Mouse (Mus musculus): ENCODE data around the gene Gm9857.

Gm9857 gene

DNA sequence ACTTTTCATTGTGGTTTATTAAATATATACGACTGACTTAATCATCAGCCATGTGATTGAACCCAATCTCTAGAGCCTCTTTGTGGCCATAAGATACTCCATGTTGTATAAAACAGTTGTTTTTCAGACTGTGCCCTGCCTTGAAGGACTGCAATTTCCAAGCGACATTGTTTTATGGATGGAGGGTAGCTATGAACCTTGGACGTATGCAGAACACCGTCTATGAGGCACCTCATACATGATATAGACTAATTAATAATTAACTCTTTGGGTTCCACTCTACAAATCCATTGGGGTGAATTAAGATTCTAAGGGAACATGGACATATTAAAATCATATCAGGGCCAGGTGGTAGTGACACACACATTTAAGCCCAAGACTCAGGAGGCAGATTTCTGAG, 14.6 kb downstream of the Gm9857 start:
- no peak for DNase-seq (ENCODE audit: low spot score in 2 of 2)

DNA sequence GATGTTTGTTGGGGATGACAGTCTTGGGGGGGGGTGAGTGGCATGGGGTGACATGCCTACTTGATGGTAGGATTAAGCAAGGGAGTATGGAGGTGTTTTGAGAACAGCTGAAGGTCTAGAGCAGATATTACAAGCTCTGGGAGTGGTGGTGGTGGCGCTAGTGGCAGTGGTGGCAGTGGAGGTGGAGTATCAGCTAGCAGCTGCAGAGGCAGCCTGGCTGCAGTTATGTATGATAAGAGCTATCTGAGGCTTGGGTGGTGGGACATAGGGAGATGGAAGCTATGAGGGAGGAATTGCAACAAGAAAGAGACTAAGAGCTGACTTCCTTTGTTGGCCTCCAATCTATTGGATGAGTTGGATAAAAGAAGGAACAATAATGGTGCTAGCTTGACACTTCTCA, 18.4 kb downstream of the Gm9857 start:
- no peak for DNase-seq (ENCODE audit: low spot score in 2 of 2)

DNA sequence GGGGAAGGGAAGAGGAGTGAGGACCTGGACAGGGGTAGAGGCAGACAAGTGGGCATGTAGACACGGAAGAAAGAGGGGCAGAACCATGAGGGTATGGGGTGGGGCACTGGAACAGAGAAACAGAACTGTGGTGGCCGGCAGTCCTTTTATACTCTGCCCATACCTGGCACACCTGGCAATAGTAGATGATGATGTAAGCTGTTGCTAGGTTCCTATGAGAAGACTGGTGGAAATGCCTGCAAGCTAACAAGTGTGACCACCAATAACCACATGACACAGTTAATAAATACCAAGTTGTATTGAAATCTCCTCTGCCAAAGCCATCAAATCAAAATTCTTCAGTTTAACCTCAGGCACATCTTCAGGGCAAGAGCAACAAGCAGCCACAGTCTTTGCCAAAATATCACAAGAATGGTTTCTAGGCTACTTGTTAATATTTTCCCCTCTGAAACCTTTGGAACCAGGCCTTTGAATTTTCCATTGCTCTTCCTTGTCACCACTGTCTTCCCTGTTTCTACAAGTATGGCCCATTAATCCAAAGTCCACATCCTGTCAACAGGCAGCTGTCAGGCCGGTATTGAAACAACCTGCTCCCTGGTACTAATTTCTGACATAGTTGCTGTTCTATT, 19.7 kb downstream of the Gm9857 start:
- DNase-seq (ENCODE audit: low spot score in 2 of 2): no peak

DNA sequence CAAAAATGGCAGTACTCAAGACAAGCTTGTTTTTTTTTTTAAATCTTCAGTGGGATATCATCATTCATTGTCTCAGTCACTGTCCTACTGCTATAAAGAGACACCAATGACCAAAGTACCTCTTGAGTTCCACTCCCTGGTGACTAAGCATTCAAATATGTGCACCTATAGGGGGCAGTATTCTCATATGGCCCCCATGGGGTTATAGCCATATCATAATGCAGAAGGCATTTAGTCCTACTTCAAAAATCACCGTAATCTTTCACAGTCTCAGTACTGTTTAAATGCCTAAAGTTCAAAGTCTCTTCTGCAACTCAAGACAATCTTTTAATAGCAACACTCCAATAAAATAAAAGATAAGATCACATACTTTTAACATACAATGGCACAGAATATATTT, 21.4 kb downstream of the Gm9857 start:
- peak in 1 of 2 experiments; percentile 32 for DNase-seq (ENCODE audit: low spot score in 2 of 2)

DNA sequence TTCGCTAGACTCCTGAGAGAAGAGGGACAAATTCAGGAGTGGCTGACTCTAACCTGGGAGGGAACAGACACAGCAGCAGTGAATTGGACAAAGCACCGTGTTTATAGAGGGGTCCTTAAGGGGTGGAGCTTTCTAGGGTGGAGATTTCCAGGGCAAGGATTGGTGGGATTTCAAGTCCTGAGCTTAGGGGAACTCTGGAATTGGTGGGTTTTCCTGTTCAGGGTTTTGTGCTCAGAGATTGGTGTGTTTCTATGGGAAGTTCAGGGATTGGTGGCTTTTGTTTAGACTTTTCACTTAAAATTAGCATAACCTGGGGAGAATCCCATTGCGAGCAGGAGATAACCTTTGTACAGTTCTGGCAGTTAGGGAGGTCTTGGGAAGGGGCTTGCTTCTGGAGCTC, 22.3 kb downstream of the Gm9857 start:
- DNase-seq (ENCODE audit: low spot score in 2 of 2): no peak

DNA sequence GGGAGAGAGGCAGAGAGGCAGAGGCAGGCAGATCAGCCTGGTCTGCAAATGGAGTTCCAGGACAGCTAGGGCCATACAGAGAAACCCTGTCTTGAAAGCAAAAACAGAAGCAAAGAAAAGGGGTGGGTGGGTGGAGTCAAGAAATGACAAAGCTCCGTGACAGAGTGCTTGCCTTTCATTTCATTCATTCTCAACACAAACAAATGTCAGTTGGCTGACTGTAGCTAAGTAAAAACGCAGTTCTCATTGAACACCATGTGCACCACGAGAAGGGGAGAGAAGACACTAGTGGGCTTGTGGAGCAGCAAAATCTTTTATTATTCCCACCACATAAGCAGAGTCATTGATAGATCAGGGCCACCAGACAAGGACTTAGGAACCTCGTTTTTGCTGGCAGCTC, 23.4 kb downstream of the Gm9857 start:
- DNase-seq (ENCODE audit: low spot score in 2 of 2): no peak

DNA sequence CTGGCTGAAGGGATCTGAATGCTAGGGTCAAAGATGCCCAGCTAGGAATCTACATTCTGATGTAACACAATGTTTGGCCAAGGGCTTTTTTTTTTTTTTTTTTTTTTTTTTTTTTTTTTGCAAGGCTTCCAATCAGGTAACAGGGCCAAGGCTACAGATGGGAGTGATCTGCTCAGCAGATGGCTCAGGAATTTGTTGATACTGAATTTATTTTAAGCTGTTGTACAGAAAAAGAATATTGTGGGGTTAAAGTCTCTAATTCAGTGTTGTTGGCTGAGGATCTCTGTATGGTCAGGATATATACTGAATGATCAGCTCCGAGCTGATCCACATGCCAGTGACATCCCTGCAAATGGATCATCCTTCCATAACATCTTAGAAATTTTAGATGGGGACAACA, 24.2 kb downstream of the Gm9857 start:
- DNase-seq (ENCODE audit: low spot score in 2 of 2): no peak

DNA sequence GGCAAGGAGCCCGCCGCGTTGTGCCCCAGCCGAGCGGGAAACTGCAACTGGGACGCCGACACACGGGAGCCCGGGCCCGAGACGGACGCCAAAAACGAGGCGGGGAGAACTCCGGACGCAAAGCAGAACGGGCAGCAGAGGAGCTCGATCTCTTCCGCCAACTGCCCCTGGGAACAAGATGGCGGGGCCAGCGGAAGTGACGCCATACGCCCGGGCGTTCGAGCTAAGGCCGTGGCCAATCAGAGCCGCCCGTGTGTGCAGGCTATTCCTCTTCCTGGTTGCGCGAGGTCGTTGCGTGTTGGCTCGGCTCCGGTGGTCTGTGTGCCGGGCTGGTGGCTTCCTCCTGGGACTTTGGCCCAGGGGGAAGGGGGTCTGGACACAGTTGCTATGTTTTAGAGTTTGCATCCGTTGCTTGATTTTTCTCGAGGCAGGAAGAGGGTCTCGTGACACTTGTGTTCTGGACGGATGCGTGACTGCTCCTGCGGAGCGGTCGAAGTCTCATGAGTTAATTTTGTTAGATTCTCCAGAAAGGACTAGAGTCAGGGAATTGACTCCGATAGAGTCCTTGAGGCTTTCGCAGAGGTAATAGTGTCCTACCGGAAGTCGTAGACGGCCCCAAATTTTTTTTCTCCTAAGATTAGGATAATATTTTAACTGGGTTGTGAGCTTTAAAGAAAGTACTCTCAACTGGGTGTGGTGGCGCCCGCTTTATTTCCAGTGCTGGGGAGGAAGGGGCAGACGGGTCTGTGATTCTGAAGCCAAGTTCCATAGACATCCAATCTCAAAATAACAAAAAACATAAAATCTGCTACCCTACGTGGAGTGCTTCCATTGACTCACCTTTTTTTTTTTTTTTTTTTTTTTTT, 28.5 kb downstream of the Gm9857 start, which contains the start of gene Prpf38b:
Gene Prpf38b (minus strand): TSS at position 180 of the 866 bp plus-strand sequence.
- peak; percentile 94 for DNase-seq (ENCODE audit: low spot score in 2 of 2)

DNA sequence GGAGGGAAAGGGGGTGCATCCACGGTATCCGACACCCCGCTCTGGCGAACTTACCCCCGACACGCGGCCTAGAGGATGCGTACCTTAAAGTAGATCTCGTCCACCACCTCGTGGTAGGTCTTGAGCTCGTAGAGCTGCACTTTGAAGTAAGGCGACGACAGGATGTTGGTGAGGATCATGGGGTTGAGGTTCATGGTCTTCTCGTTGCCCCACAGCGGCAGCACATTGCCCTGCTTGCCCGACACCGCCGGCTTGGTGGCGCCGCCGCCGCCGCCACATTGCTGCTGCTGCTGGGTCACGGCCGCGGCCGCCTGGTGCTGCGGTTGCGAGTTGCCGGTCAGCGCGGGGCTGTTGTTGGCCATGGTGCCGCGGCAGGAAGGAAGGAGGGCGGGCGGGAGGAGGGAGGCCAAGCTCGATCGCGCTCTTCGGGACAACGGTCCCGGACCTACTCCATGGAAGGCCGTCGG, 29.1 kb downstream of the Gm9857 start:
- peak; percentile 80 to 86 for DNase-seq (ENCODE audit: low spot score in 2 of 2)

DNA sequence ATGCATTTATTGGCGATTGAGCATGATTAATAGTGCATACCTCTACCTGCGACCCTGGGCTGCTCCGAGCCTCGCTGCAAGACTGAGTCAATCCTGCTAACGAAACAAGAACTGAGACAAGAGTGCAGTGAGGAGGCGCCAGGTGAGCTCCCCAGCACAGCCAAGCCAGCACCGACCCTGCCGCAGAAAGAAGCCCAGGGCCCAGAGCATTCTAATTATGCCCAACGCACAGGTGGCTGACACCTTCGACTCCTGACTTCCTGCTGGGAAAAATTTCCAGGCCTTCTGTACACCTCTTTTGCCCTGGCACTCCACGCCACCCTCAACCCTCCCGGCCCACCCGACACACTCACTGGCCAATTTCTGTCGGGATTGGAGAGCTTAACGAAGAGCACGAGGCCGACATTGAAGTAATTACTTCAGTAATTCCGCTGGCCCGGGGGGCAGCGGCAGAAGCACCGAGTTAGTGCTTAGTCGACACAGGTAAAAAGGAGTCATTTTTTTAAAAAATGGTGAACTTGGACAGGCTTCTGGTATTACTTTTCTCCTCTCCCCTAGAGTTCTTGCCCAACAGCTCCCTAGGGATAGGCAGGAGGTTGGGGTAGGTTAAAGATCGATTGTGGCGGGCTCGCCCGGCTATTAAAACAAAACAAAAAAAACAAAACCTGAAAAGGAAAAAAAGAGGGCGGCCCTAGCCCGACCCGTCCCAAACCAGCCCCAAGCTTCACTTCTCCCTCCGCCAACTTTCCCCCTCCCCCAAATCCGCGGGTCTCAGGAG, 29.8 kb downstream of the Gm9857 start:
- DNase-seq (ENCODE audit: low spot score in 2 of 2): peak; percentile 18

DNA sequence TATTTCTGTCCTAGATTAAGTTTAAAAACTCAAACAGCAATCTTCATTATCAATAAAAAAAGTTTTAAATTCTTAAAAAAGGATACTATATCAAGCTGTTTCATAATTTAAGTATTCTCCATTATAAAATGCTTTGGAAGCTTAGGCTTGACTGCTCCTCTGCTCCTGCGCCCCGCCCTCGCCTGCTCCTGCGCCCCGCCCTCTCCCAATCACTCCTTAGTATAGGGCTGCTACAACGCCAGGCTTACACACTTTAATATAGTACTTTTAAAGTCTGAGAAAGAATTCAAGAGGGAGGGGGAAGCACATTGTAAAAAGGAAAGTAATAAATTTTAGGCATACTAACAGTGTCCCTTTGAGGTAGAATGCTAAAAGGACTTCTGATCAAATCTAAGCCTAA, 37.3 kb downstream of the Gm9857 start:
- no peak for DNase-seq (ENCODE audit: low spot score in 2 of 2)

DNA sequence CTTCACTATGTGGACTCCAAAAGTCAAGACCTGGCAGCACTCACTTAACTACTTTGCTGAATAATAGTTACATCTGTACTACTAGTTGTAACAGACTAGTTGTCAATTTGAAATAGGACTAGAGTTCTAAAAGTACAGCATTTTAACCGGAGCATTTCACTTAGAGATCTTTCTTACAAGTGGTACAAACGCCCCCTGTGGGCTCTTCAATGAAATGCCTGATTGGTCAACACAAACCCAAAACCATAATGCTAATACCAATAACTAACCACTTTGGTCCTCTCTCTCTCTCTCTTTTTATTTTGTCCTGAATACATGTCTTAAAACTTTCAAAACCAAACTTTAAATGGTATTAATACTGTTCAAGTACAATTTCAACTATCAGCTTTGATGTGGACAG, 38.2 kb downstream of the Gm9857 start:
- no peak for DNase-seq (ENCODE audit: low spot score in 2 of 2)

DNA sequence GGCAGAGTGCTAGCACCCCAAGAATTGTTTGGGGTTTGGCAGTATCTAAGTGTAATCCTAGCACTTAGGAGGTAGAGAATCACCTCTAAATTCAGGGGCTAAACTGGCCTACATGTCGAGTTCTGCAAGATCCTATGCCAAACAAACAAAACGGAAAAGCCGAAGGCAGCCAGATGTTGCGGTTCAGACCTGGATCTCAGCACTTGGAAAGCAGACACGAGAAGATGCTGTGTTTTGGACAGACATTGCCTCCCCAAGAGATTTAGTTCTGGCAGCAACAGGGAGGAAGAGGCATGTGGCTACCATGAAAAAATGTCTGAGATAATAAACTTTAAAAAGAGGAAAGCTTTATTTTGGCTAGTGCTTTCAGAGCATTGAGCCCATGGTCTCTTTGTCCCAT, 39.6 kb downstream of the Gm9857 start:
- no peak for DNase-seq (ENCODE audit: low spot score in 2 of 2)

DNA sequence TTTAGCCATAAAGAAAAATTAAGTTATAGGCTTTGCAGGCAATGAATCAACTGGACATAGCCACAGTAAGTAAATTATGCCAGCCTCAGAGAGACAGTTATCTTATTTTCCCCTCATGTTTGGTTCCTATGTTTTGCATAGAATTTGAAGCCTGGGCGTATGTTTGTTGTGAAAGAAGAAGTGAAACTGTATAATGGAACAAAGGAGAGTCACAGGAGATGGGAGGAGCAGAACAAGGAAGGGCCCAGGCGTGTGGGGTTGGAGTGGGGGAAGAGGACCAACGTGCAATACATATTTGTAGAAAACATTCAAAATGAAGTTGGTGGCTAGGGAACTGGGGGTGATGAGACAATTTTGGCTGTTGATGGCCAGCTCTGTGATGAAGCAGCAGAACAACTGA, 40.1 kb downstream of the Gm9857 start:
- no peak for DNase-seq (ENCODE audit: low spot score in 2 of 2)

DNA sequence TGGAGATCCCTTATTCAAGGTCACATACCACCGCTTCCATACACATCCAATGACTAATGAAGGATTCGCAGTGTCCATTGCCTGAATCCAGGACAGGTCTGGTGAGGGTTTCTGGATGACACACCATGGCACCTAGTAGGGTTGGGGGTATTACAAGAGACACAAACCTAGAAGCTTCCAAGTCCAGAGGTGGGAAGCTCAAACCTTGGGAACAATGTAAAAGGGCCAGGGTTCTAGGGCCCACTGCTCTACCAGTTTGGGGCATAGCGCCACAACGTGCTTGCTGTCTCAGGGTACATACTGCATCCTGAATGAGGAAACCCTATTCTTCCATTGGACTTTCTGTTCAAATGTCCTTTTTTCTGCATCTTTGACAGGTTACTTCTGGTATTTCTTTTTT, 41.6 kb downstream of the Gm9857 start:
- no peak for DNase-seq (ENCODE audit: low spot score in 2 of 2)

DNA sequence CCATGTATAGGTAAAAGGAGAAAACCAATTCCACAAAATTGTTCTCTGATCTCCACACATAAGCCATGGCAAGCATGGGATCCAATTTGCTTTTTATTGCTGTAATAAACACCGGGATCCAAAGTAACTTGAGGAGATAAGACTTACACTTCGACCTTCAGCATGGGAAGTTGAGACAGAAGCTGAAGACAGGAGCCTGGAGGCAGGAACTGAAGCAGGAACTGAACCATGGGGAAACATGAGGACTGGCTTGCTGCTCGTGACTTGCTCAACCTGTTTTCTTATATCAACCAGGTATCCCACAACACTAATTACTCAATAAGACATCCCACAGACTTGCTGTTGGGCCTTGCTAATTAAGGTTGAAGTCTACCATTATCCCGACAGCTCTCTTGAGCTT, 47.3 kb downstream of the Gm9857 start:
- no peak for DNase-seq (ENCODE audit: low spot score in 2 of 2)

DNA sequence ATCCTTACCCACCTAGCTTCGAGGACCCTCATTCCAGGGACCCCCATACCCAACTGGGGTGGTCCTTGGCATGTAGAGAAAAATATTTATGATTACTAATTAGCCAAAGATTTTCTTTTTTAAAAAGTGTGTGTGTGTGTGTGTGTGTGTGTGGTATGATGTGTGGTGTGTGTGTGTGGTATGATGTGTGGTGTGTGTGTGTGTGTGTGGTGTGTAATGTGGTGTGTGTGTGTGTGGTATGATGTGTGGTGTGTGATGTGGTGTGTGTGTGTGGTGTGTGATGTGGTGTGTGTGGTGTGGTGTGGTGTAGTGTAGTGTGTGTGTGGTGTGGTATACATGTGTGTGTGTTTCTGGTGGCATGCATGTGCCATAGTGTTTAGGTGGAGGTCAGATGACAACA, 48.2 kb downstream of the Gm9857 start:
- no peak for DNase-seq (ENCODE audit: low spot score in 2 of 2)
